Mouse (Mus musculus): ENCODE measurements around the gene 4930432K21Rik.

4930432K21Rik gene

DNA sequence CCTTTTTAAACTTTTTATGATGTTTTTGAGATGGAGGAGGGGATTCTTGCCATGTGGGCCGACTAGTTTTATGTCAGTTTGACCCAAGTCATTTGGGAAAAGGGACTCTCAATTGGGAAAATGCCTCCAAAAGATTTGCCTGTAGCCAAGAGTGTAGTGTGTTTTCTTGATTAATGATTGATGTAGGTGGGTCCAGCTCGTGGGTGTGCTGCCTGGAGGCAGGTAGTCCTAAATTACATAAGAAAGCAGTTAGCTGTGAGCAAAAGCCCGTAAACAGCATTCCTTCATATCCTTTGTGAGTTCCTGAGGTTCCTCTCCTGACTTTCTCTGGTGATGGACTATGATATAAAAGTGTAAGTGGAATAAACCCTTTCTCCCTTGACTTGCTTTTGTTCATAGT is 1.4 kb downstream of the 4930432K21Rik start:
- DNase-seq = no peak

GRCm38 (mm10) chr8:84157620-84158019 is 9.8 kb downstream of the 4930432K21Rik start:
- no peak for DNase-seq

DNA sequence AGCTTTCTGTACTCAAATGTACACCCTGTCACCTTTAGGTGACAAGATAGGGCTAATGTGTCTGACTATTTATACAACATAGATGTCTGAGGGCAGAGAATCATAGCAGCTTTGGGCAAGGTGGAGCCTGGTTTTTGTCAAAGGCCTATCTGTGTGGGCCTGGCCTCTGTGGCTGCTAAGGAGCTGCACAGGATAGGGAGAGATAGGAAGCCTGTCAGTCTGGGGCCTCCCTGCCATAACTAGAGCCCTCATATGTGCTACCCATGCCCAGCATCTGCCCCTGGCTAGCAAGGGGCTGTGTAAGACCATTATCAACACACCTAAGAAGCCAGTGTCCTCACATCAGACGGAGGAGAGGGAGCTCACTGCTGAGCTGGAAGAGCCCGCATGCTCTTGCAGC is 19.9 kb downstream of the 4930432K21Rik start:
- no peak for DNase-seq

DNA sequence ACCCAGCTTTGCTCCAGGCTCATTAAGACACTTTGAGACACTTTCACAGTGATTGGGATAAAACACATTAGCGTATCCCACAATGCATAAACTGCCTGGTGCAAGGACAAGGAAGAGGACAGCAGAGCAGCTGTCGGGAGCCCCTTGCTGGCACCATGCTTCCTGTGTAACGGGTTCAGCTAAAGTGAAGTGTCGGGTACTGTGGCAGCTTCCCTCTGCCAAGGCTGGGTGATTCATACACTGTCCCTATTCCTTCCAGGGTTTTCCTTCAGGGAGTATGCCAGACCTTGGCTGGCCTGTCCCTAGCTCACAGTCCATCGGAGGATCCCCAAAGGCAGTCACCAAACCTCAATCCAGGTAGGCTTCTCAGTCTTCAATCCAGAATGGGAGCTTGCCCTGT is 22.3 kb downstream of the 4930432K21Rik start:
- no peak for DNase-seq

DNA sequence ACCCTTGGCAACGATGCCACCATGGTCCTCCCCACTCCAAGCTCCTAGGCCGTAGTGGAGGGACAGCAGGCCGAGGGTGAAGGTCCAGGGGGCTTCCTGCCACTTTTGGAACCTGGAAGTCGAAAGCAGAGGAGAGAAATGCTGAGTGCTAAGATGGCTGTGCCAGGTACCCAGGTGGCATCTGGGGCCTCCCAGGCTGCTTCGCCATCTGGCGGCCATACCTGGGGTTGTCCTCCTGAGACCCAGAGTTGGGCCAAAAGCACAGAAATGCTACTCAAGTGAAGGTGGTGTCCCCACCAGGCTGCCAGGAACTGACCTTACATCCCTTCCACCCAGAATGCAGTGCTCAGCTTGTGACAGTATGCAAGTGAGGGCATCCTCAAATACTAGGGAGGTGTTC is 26.0 kb downstream of the 4930432K21Rik start:
- DNase-seq = peak; percentile 82 to 84

DNA sequence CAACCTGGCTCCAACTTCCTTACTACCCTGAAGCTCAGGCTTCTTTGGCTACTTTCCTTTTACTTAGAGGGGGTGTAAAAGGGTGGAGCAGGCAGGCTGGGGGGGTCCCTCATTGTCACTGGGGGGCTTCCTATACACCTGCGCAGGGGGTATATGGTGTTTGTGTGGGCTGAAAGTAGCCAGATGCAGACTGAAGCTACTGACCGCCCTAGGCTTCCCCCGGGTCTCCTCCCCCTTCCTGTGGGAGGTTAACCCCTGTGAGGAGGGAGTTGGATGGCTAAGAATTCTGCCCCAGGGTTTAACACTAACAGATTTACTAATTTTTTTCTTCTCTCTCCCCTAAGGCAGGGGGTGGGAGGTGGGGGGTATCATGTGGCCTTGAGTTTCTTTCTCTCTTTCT is 28.7 kb downstream of the 4930432K21Rik start:
- no peak for DNase-seq

- no peak for DNase-seq
Observed at GRCm38 (mm10) chr8:84177405-84177804, 29.6 kb downstream of the 4930432K21Rik start.

GRCm38 (mm10) chr8:84178592-84178991 is 30.8 kb downstream of the 4930432K21Rik start:
- no peak for DNase-seq

GRCm38 (mm10) chr8:84179946-84180345 is 32.1 kb downstream of the 4930432K21Rik start:
- no peak for DNase-seq

GRCm38 (mm10) chr8:84180530-84181190 is 32.8 kb downstream of the 4930432K21Rik start:
- DNase-seq = no peak

- DNase-seq = peak in 1 of 2 experiments; percentile 27
Observed at GRCm38 (mm10) chr8:84182833-84183232, 35.0 kb downstream of the 4930432K21Rik start.

GRCm38 (mm10) chr8:84183261-84184084 is 35.6 kb downstream of the 4930432K21Rik start:
- peak in 1 of 2 experiments; percentile 62 for DNase-seq

GRCm38 (mm10) chr8:84184085-84185043 is 36.5 kb downstream of the 4930432K21Rik start:
- peak in 1 of 2 experiments; percentile 41 for DNase-seq

DNA sequence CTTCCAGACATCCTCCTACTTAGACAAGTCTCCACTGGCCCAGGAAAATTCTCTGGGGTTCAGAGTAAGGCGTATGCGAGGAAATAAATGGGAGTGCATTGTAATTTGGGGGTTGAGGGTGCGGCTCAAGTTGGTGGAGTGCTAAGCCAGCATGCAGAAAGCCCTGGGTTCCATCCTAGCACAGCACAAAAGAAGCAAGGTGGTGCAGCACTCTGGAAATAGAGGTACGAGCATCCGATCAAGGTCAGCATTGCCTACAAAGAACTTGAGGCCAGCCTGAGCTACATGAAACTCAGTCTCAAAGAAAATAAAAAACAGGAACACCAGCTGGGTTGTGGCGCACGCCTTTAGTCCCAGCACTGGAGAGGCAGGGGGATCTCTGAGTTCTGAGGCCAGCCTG is 37.3 kb downstream of the 4930432K21Rik start, which contains the start of gene Nanos3:
Gene Nanos3 (minus strand): TSS at position 101 of the 400 bp plus-strand sequence.
- DNase-seq = no peak

- peak; percentile 82 to 86 for DNase-seq
Observed at GRCm38 (mm10) chr8:84186547-84186946, 38.7 kb downstream of the 4930432K21Rik start.

- DNase-seq = peak; percentile 70 to 79
Observed at GRCm38 (mm10) chr8:84187065-84187755, 39.4 kb downstream of the 4930432K21Rik start.

DNA sequence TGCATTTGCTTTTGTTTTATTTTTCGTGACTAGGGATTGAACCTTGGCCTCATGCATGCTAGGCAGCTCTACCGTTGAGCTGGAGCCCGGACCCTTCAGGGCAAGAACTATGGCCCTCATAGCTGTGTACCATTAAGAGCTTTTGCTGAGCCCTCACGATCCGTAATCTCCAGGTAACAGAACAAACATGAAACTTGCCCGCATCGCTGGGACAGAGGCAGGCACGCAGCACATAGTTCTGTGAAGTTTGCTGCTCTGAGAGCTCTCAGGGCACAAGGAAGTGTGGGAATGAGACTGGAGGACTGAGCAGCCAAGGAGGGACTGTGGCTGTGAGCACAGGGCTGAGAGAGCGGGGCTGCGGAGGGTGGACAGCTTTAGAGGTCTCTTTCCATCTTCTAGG is 40.8 kb downstream of the 4930432K21Rik start:
- no peak for DNase-seq

DNA sequence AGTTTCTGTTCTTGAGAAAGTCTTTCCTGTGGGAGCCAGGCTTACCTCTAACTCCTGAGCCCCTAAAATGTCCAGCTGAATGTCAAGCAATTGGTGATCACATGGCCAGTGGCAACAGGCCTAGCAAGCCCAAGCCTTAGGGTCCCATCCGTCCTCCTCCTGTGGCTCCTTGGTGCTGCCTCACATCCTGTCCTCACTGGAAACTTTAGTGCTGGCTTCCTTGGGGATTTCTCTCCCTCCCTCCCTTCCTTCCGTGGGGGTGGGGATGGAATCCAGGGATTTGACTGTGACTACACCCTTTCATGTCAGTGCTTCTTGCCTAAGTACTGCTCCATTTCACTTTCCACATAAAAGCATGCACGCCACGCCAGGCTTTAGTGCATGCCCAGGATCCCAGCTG is 41.8 kb downstream of the 4930432K21Rik start:
- no peak for DNase-seq

- no peak for DNase-seq
Observed at GRCm38 (mm10) chr8:84190191-84190867, 42.5 kb downstream of the 4930432K21Rik start.

- no peak for DNase-seq
Observed at GRCm38 (mm10) chr8:84192023-84192422, 44.2 kb downstream of the 4930432K21Rik start.

DNA sequence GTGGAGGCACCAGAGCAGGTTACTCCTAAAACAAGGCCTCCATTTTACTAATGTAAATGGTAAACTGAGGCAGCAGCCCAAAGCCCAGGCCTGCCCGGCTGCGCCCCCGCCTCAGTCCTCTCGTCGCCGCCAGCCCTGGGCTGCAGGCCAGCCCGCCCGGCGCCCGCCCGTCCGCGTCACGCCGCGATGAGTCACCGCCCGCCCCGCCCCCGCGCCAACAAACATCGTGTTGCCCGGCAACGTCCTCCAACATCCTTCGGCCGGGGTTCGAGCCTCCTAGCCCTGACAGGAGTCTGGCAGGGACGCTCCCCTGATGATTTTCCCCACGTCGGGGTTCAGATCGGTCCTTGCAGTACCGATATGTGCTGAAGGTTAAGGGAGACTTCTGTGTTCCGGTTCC is 44.7 kb downstream of the 4930432K21Rik start:
- peak; percentile 50 to 58 for DNase-seq

GRCm38 (mm10) chr8:84193161-84193560 is 45.3 kb downstream of the 4930432K21Rik start:
- DNase-seq = no peak

Measured in cerebellum, adult 18-20 months (tissue).